Mouse (Mus musculus) lung, postnatal 4 days (tissue): ENCODE data around the gene P2ry14.

ENCODE experiments used
- DNase-seq, 2 experiments: peaks; one replicate each; pipeline ENCODE4 v3.0.0; 2021

The P2ry14 gene

DNA sequence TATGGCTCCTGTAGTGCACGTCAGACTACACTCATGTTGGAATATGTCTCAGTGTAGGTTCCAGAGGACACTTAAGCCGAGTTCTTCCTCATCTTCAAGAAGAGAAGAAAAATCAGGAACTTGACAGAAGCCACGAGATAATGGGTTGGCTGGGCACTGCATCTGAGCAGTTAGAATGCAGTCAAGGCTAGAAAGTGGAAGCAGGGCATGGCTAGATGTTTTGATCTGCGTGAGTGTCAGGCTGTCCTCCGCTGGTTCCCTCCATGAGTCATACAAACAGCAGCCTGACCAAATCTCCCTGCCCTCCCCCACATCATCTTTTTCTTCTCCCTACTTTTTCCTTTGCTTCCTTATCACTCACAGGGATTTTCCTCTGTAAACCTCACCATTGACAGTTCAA, at the start of gene P2ry14:
TSS of gene P2ry14 (minus strand) at position 195 of the 400 bp plus-strand sequence.
- DNase-seq, result no peak

- DNase-seq, result no peak
Observed at GRCm38 (mm10) chr3:59197329-59197948, 44.0 kb upstream of the P2ry14 start.

GRCm38 (mm10) chr3:59194938-59195337, 41.5 kb upstream of the P2ry14 start, which contains the start of gene Gpr87:
TSS of gene Gpr87 (minus strand) at chr3:59195104.
- no peak for DNase-seq

DNA sequence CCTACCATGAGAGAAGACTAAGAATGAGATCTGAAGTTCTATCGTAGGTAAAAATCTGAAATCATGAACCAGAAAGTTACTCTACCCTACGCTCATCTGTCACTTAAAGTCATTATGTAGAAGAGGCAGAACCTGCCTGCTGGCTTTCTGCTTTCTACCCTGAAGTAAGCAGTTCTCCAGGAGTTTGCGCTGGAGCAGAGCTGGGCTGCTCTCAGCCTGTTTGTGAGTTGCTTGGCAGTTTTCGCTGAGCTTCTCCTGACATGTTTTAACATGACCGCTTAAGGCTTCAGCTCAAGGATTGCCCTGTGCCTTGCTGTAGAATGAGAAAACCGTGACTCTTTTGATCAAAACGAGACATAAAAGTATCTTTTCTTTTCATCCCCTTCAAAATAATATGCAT, 40.7 kb upstream of the P2ry14 start:
- no peak for DNase-seq

GRCm38 (mm10) chr3:59191674-59192073, 38.3 kb upstream of the P2ry14 start:
- DNase-seq, result no peak

GRCm38 (mm10) chr3:59187336-59187735, 33.9 kb upstream of the P2ry14 start:
- DNase-seq, result no peak

GRCm38 (mm10) chr3:59185662-59186061, 32.2 kb upstream of the P2ry14 start:
- no peak for DNase-seq

DNA sequence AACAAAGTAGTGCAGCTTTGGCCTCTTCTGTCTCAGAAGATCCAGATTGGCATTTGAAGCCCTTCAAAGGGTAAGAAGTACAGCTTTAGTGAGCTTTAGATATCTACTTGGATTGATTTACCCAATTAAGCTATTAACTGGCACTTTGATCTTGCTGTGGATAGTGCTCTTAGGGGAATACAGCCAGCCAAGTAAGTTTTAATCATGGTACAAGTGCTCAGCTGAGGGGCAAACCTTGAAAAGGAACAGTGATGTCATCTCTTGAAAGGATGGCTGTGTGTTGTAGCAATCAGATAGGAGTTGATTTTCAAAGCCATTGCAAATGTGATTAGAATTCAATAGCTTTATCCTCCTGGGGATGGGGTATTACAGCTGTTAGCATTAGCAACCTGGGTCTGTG, 28.7 kb upstream of the P2ry14 start:
- no peak for DNase-seq

- no peak for DNase-seq
Observed at GRCm38 (mm10) chr3:59181134-59181533, 27.7 kb upstream of the P2ry14 start.

DNA sequence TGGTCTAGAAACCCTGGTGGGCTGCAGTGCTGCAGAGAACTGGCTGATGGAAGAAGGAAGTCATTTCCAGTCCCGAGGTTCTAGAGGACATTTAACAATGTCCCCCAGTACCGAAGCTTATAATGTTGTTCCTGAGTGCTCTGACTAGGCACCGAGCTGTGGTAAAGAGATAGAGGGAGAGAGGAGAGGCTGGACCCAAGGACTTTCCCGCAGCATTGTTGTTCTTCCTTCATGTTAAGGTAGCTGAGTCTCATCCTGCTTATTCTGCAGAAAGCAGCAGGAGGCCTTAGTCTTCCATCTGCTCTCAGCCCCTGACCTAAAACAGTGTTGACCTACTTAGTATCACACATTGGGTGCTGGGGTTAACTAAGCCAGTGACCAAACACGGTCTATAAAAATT, 23.5 kb upstream of the P2ry14 start:
- DNase-seq, result no peak

DNA sequence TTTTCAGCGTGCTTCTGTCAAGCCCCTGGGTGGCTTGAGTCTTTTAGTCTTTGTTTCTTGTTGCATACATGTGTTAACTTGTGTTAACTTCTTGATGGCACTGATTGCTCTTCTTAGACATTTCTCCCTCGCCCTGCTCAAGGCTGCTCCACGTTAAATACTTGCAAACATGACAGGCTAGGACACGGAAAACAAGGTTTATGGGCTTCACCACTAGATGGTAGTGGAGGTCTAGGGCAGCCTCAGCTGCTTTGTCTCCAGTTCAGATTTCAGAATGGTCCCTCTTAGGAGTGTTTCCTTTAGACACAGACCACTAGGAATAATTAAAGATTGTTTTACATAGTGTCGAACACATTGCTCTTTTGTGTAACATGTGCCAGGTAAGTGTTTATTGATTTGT, 21.8 kb upstream of the P2ry14 start:
- peak; percentile 43 to 73 for DNase-seq

GRCm38 (mm10) chr3:59174426-59175154, 21.2 kb upstream of the P2ry14 start:
- DNase-seq, result no peak

GRCm38 (mm10) chr3:59169921-59170627, 16.7 kb upstream of the P2ry14 start:
- DNase-seq, result no peak

- no peak for DNase-seq
Observed at GRCm38 (mm10) chr3:59169215-59169614, 15.8 kb upstream of the P2ry14 start.

- no peak for DNase-seq
Observed at GRCm38 (mm10) chr3:59168476-59168875, 15.1 kb upstream of the P2ry14 start.

DNA sequence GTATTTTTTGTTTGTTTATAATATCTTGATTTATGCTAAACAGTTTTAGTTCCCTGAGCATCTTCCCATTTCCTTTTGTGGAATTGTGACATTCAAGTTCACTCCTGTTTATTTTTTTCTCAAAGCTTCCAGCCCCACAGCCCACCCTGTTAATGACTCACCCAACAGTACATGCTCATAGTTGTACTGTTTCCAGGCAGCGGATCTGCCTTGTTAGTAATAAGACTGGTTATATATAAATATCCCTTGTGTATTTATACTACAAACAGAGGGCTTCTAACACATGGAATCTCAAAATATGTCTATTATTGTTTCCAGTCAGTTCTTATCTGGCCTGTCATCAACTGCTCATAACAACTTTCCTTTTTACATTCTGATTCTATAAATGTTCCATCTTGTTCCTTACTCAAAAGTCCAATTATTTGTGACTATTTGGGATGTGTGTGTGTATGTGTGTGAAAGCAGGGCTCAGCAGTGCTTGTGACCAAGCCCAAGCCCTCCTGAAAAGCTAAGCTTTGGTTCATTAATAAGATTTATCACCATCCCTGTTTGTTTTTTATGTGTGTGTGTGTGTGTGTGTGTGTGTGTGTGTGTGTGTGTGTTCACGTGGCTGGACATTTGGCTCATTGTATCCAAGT, 14.1 kb upstream of the P2ry14 start:
- DNase-seq, result peak; percentile 25 to 40

DNA sequence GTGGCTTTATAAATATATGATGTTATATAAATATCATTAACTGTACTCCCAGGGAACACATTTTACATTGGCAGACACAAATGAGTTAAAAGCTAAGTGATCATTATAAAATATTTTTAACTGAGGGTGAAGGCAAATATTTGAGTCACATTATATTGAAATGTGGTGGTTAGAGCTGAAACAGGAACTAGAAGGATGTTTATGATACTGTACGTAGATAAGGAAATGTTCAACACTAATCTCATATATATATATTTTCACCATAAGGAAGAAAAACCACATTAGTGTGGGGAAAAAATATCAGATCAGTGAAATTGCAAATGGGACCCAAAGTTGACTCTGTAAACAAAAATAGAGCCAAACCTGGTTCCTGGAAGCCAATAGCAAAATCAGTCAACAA, 7.0 kb upstream of the P2ry14 start:
- DNase-seq, result no peak

- DNase-seq, result no peak
Observed at GRCm38 (mm10) chr3:59157048-59157447, 3.6 kb upstream of the P2ry14 start.

GRCm38 (mm10) chr3:59155404-59155803, 2.0 kb upstream of the P2ry14 start:
- no peak for DNase-seq

- DNase-seq, result no peak
Observed at GRCm38 (mm10) chr3:59154888-59155287, 1.5 kb upstream of the P2ry14 start.

- no peak for DNase-seq
Observed at GRCm38 (mm10) chr3:59150624-59151023, 2.8 kb downstream of the P2ry14 start.

- no peak for DNase-seq
Observed at GRCm38 (mm10) chr3:59149646-59150045, 3.8 kb downstream of the P2ry14 start.

GRCm38 (mm10) chr3:59145194-59145593, 8.2 kb downstream of the P2ry14 start:
- DNase-seq, result no peak
